Mouse (Mus musculus) forebrain, embryonic 11.5 days (tissue): Measurements from ENCODE around the gene Cchcr1. TPM values are rescaled to one million over a fixed set of nuclear protein-coding genes. Genes with fewer than 3 reads are reported as not detected.
"Not testable (repeated sequence)": the region's sequence is repeated elsewhere in the genome, so short reads cannot be mapped to it uniquely, and the experiment has no call there.

Experiments
- ATAC-seq: fragments of 200-750 bp; cut with Nextera tagmentation; replicated peaks from 2 replicates; pipeline ENCODE4 v1.8.0; 2017; ENCODE audit warnings: moderate TSS enrichment; ENCODE audit not compliant: low FRiP score
- DNase-seq: peaks from one replicate; pipeline ENCODE4 v3.0.0-alpha.2; 2017; ENCODE audit warnings: low spot score
- H3K27ac ChIP-seq: fragments of 300-500 bp; sonication (generic); 2 replicates; pipeline ENCODE4 v1.5.1; 2014; ENCODE audit warnings: low read depth, low read length
- H3K27me3 ChIP-seq: fragments of 300-500 bp; sonication (generic); 2 replicates; pipeline ENCODE4 v1.6.1; 2014; ENCODE audit warnings: mild to moderate bottlenecking, low read length, mixed read lengths; ENCODE audit not compliant: control insufficient read depth, insufficient read depth
- H3K36me3 ChIP-seq: fragments of 300-500 bp; sonication (generic); 2 replicates; pipeline ENCODE4 v1.6.1; 2014; ENCODE audit warnings: mild to moderate bottlenecking, low read length, moderate library complexity, mixed read lengths; ENCODE audit not compliant: control insufficient read depth, insufficient read depth
- H3K4me1 ChIP-seq: fragments of 300-500 bp; sonication (generic); replicated peaks from 2 replicates; pipeline ENCODE4 v1.6.1; 2014; ENCODE audit warnings: low read length, mixed read lengths; ENCODE audit not compliant: control insufficient read depth, insufficient read depth
- H3K4me2 ChIP-seq: fragments of 300-500 bp; sonication (generic); 2 replicates; pipeline ENCODE4 v1.6.1; 2014; ENCODE audit warnings: low read depth, mild to moderate bottlenecking, low read length, moderate library complexity, mixed read lengths; ENCODE audit not compliant: severe bottlenecking
- H3K4me3 ChIP-seq: fragments of 300-500 bp; sonication (generic); 2 replicates; pipeline ENCODE4 v1.5.1; 2014; ENCODE audit warnings: low read depth, low read length
- H3K9ac ChIP-seq: fragments of 300-500 bp; sonication (generic); 2 replicates; pipeline ENCODE4 v1.6.1; 2014; ENCODE audit warnings: low read length
- H3K9me3 ChIP-seq: fragments of 300-500 bp; sonication (generic); 2 replicates; pipeline ENCODE4 v1.6.1; 2016; ENCODE audit warnings: low read length, mixed read lengths; ENCODE audit not compliant: control insufficient read depth
- WGBS: fragments of 180-500 bp; shearing (Covaris S2); extraction: QIAGEN DNeasy Blood & Tissue Kit; methylation state at CpG from one replicate; pipeline ENCODE4 v1.1.7; 2014; 5-methylcytosine and 5-hydroxymethylcytosine counted together
- polyA plus RNA-seq: library from polyadenylated mRNA; unstranded; fragments of >200 nt; fragmentation: Nextera tagmentation; extraction: Ambion mirVana; gene quantifications from 2 replicates; pipeline ENCODE4 v1.2.1, GENCODE M21; 2014

The Cchcr1 gene
- polyA plus RNA-seq = 17.7 and 18.2 TPM in 2 replicates

DNA sequence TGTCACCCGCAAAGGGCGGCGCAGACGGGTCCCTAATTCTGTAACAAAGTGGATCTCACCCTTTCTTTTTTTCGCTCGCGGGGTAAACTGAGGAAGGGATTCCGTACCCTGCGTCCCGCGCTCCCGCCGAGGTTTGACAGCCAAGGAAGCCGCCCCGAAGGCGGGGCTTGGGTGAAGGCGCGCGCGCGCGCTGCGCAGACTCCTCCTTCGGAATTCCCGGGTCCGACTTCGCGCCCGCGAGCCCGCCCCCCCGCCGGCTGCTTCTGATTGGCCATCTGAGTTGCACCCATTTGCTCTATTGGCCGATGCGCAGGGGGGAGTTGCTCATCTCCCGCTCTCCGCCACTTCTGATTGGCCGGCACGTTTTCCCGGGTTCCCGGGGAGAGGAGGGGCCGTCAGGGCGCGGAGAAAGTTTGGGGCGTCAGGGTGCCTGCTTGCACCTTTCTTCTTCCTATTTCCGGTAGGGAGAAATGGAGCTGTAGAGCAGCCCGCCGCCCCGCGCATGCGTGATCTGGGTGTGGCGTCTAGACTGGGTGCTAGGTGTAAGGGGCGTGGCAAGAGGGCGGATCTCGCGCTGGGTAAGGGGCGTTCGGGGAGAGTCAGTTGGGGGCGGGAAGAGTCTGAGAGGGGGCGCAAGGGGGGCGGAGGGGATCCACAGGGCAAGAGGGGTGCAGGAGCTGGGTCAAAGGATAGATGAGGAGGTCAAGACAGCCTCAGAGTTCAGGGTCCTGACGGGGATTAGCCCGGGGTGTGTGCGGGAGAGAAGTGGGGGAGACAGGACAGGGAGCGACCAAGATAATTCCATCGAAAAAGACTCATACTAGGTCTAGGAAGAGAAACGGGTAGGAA, at the start of gene Cchcr1, which contains the start of gene Tcf19:
Cchcr1 (plus strand) TSS at position 449 of the 849 bp plus-strand sequence.
Tcf19 (minus strand) TSS at position 173 of the 849 bp plus-strand sequence.
- Histone ChIP-seq H3K27ac (no peak within 1 kb of the TSS), H3K4me3 (peak within 1 kb of the TSS; percentile 54), H3K9me3 (no peaks in the 10 kb centered on the region), H3K4me1 (peaks cover 18% of the 10 kb centered on the region), H3K27me3 (no peaks in the 10 kb centered on the region), H3K9ac (peak within 1 kb of the TSS; percentile 64), H3K36me3 (no peaks in the 10 kb centered on the region), H3K4me2 (peak within 1 kb of the TSS; percentile 62)
- ATAC-seq = peak; percentile 95
- under 1% methylated on average over 66 of the region's 67 CpGs for whole genome bisulfite sequencing
- DNase-seq = peak; percentile 99

DNA sequence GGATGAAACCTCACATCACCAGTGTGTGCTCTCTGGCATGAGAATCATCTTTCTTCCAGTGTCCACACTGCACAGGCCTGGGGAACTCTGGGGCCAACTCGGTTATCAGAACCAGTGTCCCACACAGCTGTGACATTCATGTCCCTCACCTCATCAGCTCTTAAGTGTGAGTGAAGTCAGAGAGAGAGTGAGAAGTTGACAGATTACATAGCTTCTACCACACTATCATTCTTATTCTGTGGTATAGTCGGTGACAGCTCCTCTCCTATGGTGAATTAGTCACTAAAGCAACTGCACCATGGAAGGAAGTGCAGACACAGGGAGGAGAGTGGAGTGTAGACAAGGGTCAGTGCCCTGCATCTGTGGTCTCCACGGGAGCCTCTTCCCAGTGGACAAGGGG, 48.0 kb upstream of the Cchcr1 start:
- H3K4me3 ChIP-seq, DNase-seq, H3K36me3 ChIP-seq, H3K4me2 ChIP-seq, ATAC-seq, H3K4me1 ChIP-seq, H3K27ac ChIP-seq, H3K9me3 ChIP-seq, H3K9ac ChIP-seq: not testable (repeated sequence)
- H3K27me3 ChIP-seq = peaks cover 19% of the 10 kb centered on the region
- WGBS = 63% methylated on average over 3 of the region's 3 CpGs

DNA sequence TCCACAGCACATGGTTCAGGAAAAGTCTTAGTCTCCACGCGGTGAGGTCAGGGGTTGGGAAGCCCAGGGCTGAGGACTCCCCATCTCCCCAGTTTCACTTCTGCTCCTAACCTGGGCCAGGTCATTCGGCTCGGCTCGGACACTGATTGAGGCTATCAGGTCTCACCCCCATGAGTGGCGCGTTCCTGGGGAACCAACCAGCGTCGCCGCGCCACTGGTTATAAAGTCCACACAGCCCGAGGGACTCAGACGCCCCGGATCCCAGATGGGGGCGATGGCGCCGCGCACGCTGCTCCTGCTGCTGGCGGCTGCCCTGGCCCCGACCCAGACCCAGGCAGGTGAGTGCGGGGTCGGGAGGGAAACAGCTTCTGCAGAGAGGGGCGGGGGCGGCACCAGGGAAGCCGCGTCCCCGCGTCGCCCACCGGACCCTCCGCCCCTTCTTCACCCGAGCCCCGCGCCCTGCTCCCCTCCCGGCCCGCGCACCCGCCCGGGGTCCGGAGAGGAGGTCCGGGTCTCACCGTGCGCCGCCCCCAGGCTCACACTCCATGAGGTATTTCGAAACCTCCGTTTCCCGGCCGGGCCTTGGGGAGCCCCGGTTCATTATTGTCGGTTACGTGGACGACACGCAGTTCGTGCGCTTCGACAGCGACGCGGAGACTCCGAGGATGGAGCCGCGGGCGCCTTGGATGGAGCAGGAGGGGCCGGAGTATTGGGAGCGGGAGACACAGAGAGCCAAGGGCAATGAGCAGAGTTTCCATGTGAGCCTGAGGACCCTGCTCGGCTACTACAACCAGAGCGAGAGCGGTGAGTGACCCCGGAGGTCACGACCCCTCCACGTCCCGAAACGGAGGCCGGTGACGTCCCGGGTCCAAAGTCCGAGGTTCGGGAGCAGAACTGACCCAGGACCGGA, 46.8 kb upstream of the Cchcr1 start, which contains the start of gene H2-Q10:
H2-Q10 (plus strand) TSS at position 248 of the 910 bp plus-strand sequence.
- Histone ChIP-seq H3K4me1 (peaks cover 3% of the 10 kb centered on the region; the same call in 1 of the 2 replicates), H3K27ac (no peak within 1 kb of the TSS), H3K36me3 (no peaks in the 10 kb centered on the region), H3K4me2 (peak within 1 kb of the TSS; percentile 61), H3K27me3 (peaks cover 19% of the 10 kb centered on the region), H3K9ac (peak within 1 kb of the TSS; percentile 29; the same call in 1 of the 2 replicates), H3K9me3 (no peaks in the 10 kb centered on the region), H3K4me3 (peak within 1 kb of the TSS; percentile 31)
- ATAC-seq = no peak
- DNase-seq = peak; percentile 59
- WGBS = 1% methylated on average over 78 of the region's 80 CpGs

DNA sequence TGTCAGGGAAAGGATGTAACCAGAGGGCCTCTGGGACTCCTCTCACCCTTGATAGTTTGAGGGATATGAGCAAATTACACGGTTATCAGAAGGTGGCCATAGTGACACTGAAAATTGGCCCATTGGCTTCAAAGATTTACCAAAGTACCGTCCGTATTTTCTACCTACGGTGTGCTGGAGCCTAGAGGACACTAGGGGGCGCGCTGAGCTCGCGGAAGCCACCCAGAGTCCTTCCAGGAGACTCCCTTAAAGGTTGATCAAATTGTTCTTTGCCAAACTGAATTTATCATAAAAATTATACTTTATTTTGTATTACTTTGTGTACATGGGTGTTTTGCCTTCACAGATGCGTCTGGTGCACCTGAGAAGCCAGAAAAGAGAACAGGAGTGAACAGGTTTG, 32.8 kb upstream of the Cchcr1 start:
- Histone ChIP-seq H3K4me1 (no peaks in the 10 kb centered on the region), H3K36me3 (no peaks in the 10 kb centered on the region), H3K27ac (no peak overlapping the region), H3K9ac (no peak overlapping the region; the same call in 1 of the 2 replicates), H3K4me2 (no peak overlapping the region), H3K4me3 (no peak overlapping the region), H3K9me3 (no peaks in the 10 kb centered on the region), H3K27me3 (no peaks in the 10 kb centered on the region)
- no peak for ATAC-seq
- DNase-seq = peak; percentile 79
- WGBS = 1% methylated on average over 9 of the region's 9 CpGs

DNA sequence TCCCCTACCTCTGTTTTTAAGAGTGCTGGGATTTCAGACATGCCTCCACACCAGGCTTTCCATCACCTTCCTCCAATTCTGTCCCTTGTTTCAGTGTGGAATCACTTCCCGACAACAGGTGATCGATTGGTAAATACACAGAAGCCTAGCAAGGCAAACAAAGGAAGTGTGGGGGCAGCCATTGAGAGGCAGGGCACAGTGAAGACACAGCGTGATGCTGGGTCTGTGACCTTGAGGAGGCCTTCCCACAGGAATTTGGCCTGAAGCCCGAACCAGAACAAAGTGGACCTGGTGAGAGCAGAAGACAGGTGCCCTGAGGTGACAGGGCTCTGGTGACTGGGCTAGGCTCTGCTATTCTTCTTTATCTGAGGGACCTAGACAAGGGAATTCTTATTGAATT, 31.2 kb upstream of the Cchcr1 start:
- Histone ChIP-seq H3K27me3 (no peaks in the 10 kb centered on the region), H3K4me1 (no peaks in the 10 kb centered on the region), H3K27ac (no peak overlapping the region), H3K36me3 (no peaks in the 10 kb centered on the region), H3K9ac (no peak overlapping the region), H3K9me3 (no peaks in the 10 kb centered on the region), H3K4me3 (no peak overlapping the region), H3K4me2 (no peak overlapping the region)
- WGBS = 45% methylated on average over 4 of the region's 4 CpGs
- DNase-seq = no peak
- no peak for ATAC-seq

DNA sequence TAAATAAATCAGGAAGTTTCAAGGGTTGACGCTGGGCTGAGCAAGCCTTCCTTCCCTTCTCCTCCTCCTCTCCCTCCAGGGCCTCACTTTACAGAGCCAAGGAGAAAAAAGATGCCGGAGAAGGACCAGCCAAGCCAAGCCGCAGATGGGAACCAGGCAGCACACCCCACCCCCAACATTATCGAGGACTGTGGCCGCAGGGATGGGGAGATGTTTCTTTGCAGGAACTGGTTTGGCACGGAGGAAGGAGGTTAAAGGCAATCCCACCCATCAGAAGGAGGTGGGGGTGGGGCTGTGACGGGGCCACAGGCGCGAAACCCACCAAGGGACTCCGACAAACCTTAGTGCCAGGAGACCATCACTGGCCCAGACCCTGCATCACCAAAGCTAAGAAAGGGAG, 30.2 kb upstream of the Cchcr1 start:
- H3K9ac ChIP-seq = no peak overlapping the region
- no peaks in the 10 kb centered on the region for H3K4me1 ChIP-seq
- no peaks in the 10 kb centered on the region for H3K9me3 ChIP-seq
- no peak for DNase-seq
- H3K36me3 ChIP-seq = no peaks in the 10 kb centered on the region
- no peak for ATAC-seq
- H3K27ac ChIP-seq = no peak overlapping the region
- WGBS = 72% methylated on average over 10 of the region's 10 CpGs
- no peak overlapping the region for H3K4me2 ChIP-seq
- H3K27me3 ChIP-seq = no peaks in the 10 kb centered on the region
- no peak overlapping the region for H3K4me3 ChIP-seq

DNA sequence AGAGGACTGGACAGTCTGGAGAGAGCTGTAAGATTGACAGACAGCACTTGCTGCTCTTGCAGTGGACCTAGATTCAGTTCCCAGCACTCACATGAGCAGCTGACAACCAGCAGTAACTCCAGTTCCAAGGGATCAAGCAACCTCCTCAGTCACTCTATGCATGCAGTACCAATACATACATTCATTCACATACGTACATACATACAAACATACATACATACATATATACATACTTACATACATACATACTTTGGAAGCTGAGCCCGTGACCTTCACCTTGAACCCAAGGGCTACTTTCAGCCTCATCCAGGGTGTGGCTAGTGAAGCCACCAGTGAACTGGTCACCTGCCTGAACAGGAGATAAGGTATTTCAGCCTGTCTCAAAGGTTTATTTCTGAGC, 28.9 kb upstream of the Cchcr1 start:
- Histone ChIP-seq H3K4me2 (no peak overlapping the region), H3K27me3 (no peaks in the 10 kb centered on the region), H3K27ac (no peak overlapping the region), H3K4me3 (no peak overlapping the region), H3K9ac (no peak overlapping the region), H3K4me1 (no peaks in the 10 kb centered on the region), H3K36me3 (no peaks in the 10 kb centered on the region), H3K9me3 (no peaks in the 10 kb centered on the region)
- no peak for ATAC-seq
- 96% methylated on average over 2 of the region's 2 CpGs for WGBS
- DNase-seq = no peak

DNA sequence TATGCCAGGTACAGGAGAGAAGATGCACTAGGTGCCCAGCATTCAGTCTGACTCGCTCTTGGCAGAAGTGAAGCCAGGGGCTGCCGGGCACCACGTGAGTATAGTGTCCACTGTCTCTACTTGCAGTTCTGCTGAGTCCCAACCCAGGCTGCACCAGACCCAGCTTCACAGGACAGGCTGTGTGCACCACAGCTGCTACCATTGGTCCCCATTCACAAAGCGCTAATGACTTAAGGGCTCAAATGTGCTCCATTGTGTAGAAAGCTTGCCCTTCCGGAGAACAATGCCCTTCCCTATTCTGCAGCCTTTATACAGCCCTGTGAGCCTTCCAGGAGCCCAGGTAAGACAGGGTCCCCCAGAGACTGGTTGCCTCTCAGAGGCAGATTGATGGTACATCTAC, 26.6 kb upstream of the Cchcr1 start:
- Histone ChIP-seq H3K9ac (no peak overlapping the region), H3K4me1 (no peaks in the 10 kb centered on the region), H3K4me2 (no peak overlapping the region), H3K36me3 (no peaks in the 10 kb centered on the region), H3K9me3 (no peaks in the 10 kb centered on the region), H3K27me3 (no peaks in the 10 kb centered on the region), H3K4me3 (no peak overlapping the region), H3K27ac (no peak overlapping the region)
- no peak for DNase-seq
- 40% methylated on average over 5 of the region's 5 CpGs for WGBS
- no peak for ATAC-seq
